Mouse (Mus musculus) T-helper 17 cell (primary cell): ENCODE measurements around the gene Mob3b.

Experiments
- in situ Hi-C, 2 experiments: fragments of 300-600 bp; cut with MboI, MseI; formaldehyde crosslinking; loops; 1 replicate in 1 of 2; 2 replicates in 1 of 2; pipeline ENCODE4 v1.15.1; 2025; ENCODE audit warnings: high pct_unique_total_duplicates in 2 of 2

Gene Mob3b

DNA sequence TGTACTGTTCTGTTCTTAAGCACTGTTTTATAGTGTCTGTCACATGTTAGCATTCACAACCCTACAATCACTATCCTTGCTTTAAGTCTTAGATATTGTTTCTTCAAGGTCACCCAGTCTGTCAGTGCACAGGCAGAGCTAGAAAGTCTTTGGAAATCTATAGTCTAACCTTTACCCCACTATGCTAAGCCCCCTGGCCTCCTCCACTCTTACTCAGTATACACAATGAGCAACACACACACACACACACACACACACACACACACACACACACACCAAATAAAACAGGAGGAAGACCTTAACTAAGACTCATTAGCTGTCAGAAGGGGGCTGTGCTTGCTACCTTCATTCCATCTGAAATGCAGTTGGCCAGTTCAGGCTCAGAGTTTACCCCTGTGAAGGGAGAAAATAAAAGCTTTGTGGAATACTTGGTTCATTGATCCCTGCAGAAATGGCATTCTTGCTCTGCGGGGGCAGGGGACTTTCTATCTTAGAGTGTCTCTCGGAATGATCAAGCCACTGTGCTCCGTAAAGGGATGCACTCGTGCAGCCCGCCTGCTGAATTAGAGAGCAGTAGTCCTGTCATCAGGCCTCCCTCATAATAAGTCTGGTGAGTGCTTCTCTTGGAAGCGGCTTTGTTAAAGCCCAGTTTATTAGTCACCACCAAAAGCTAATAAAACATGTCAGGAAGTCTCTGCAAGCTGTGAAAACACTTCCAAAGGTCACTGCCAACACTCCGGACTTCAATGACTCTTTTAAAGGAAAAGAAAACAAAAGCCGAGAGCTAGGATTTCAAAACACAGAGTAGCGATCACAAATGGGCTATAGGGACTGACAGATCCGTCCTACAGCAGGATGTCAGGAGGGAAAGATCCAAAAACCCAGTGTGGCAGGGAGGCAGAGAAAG, 144.6 kb downstream of the Mob3b start:
- in situ Hi-C loops, result no loop called here

GRCm38 (mm10) chr4:35006541-35007260, 150.6 kb downstream of the Mob3b start:
- in situ Hi-C loops, result loop anchor here in 1 of 2 experiments (5.0 kb wide), 2 partner anchors 61 to 126 kb away; no protein-coding TSS in a partner anchor

GRCm38 (mm10) chr4:35006056-35006455, 151.2 kb downstream of the Mob3b start:
- in situ Hi-C loops, result loop anchor here in 1 of 2 experiments (5.0 kb wide), 2 partner anchors 61 to 126 kb away; no protein-coding TSS in a partner anchor

DNA sequence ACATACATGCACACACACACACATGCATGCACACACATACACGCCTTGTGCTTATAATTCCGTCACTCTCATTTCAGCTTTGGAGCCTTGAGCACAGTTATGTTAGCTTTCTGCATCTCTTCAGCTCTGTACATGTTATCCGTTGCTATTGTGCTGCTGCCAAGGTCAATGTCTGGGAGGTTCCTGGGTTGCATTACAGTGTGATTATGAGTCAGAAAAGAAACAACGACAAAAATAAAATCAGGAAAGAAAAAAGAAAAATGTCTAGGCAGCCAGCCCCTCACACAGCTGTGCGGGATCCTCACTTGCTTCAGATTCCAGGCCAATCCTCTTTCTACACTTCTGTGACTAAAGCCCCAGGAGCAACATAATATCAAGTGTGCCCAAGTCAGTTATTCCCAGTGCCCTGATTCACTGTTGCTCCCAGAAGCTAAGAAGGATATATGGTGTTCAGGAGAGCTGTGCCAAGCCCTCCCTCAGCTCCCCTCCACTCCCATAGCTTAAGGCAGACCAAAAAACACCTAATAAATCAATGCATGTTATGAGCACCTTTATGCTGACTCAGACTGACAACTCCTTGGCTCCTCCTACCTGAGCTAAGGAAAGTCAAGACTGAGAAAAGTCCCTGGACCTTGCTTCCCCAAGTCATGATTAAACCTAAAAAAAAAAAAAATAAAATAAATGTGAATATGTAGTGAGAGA, 152.1 kb downstream of the Mob3b start:
- in situ Hi-C loops, result loop anchor here in 1 of 2 experiments (5.0 kb wide), 2 partner anchors 62 to 127 kb away; no protein-coding TSS in a partner anchor

DNA sequence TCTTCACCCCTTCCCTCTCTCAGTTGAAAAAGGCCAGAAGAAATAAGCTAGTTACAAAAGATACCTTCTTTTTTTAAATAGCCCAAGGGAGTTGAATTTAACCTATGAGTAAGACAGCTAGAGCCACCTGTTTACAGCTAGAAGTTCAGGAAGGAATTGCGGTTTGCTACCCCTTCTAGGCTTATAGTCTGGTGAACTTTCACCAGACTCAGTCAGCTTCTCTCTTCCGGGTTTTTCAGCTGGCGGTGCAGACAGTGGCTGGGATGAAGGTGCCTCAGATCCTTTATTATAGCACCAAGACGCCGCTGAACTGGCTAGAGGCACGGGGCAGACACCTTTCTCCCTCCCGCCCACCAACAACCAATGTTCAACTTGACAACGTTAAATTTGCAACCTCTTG, 152.8 kb downstream of the Mob3b start:
- in situ Hi-C loops, result no loop called here

DNA sequence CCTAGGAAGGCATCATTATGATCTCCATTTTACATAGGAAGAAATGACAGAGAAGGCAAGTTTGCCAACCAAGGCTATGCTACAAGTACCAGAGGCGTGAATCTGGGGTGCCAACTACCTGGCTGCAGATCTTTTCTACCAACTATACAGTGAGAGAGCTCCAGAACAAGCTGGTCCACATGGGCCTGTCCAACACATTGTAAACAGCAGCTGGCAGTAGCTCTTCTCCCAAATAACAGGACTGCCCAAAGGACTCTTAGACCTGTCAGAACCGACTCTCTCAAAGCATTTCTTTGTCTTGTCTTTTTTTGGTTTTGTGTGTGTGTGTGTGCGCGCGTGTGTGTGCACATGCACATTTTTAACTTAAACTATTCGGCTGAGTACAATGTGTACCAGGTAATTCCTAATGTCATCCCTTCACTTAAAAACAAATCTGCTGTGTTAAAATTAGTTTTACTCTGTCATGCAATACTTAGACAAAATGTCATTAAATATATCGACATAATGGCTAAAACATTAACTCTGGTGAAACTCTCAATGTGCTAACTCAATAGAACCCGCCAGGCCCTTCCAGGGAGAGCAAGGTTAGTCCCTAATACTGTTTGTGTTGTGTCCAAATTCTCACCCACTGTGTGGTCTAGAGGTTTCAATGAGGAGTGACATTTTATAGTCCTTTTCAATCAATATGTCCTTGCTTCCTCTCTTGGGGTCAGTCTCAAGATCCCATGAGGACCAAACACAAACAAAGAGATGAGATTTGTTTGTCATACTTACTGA, 153.5 kb downstream of the Mob3b start:
- in situ Hi-C loops, result no loop called here

GRCm38 (mm10) chr4:34996616-34997015, 160.7 kb downstream of the Mob3b start:
- in situ Hi-C loops, result loop anchor here in 1 of 2 experiments (10.0 kb wide), 1 partner anchor 122 kb away; no protein-coding TSS in a partner anchor

GRCm38 (mm10) chr4:34993639-34993975, 163.7 kb downstream of the Mob3b start:
- in situ Hi-C loops, result loop anchor here in 1 of 2 experiments (10.0 kb wide), 1 partner anchor 119 kb away; no protein-coding TSS in a partner anchor

- in situ Hi-C loops, result loop anchor here in 1 of 2 experiments (10.0 kb wide), 1 partner anchor 118 kb away; no protein-coding TSS in a partner anchor
These were observed 164.2 kb downstream of the Mob3b start for GRCm38 (mm10) chr4:34992866-34993638.

DNA sequence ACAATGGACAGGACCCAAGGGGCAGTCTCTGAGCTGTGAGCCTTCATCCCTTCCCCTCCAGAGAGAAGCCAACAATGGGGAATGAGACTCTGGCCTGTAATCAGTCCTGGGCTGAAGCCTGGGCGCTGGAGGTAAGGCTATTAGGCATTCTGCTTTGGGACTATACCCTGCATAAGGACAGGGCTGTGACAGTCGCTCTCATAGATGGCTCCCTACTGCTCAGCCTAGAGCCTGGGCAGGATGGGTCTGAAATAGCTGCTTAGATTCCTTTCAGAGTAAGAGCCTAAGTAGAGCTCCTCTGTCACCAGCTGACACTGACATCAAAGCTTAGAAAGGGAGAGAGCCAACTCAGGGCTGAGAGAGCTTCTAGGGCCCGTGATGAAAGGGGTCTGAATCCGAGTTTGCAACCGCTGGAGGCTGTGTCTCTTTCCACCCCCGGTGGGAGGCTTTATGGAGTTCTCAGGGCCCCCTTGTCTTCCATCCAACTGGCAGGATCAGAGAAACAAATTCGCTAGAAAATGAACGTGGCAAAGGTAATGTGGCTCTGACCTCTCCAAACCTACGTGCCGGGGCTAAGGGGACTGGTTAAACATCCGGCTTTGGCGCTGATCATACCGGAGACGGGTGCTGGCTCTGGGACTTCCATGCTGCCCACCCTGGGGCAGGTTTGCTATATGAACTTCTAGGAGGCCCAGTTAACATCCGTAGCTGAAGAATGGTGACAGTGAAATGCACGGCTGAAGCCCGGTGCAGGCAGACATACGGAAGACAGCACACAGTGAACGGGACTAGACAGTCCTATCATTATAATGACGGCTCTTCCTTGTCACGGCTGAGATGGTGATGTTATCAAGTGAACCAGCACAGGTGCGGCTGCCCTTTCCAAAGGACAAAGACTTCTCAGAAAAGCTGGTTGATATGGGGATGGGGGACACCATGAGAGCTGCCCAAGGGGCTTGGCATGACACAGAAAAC, 165.1 kb downstream of the Mob3b start:
- in situ Hi-C loops, result loop anchor here in 1 of 2 experiments (10.0 kb wide), 1 partner anchor 117 kb away; no protein-coding TSS in a partner anchor

- in situ Hi-C loops, result loop anchor here in 1 of 2 experiments (10.0 kb wide), 1 partner anchor 116 kb away; no protein-coding TSS in a partner anchor
These were observed 166.2 kb downstream of the Mob3b start for GRCm38 (mm10) chr4:34991116-34991515.

GRCm38 (mm10) chr4:34990659-34991058, 166.6 kb downstream of the Mob3b start:
- in situ Hi-C loops, result loop anchor here in 1 of 2 experiments (10.0 kb wide), 1 partner anchor 116 kb away; no protein-coding TSS in a partner anchor

DNA sequence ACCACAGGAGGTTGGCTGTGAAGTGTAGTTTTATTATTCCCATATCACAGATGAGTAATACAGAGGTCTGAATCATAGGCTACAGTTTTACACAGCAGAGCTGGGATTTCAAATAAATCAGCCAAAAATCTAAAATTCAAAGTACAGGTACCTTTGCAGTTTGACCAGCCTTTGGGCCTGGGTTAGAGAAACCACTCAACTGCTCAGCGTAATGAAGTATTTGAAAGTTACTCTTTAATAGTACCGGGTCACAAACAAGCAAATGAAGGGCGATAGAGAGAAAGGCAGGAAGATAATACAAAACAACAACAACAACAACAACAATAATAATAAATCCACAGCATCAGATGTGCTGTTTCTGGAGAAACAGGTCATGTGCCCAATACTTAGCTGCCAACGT, 169.7 kb downstream of the Mob3b start:
- in situ Hi-C loops, result no loop called here

DNA sequence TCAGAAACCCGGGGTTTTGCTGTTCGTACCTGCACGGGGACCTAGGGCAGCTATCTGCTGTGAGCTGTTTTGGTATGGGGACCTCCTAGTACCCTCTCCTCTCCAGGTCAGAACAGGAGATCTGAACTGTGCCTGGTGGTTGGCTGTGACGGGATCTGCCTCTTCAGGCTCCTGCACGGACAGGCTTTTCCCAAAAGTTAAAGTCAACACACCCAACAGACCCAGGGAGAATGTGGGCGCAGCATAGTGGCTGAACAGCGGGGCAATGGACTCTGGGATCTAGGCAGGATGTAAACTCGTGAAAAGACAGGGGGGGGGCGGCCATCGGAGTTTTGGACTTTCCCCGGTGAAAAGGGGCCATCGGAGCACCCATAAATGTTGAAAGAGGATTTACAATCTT, 170.2 kb downstream of the Mob3b start:
- in situ Hi-C loops, result no loop called here

DNA sequence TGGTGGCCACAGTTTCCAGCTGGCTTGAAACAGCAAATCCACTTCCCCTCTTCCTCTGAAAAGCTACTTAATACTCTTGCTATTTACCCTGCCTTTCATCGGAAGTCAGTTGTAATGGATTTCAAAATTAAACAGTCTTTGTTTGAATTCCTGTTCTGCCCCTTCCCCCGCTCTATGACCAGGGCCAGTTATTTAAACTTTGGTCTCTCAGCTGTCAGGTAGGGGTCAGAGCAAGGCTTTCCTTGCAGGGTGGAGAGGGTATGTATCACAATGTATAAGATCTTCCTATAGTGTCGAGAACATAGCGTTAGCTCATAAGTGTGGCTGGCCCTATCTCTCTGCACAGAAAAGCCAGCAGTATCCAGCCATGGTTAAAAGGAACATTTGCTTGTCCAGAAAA, 170.6 kb downstream of the Mob3b start:
- in situ Hi-C loops, result no loop called here

- in situ Hi-C loops, result no loop called here
These were observed 172.9 kb downstream of the Mob3b start for GRCm38 (mm10) chr4:34984377-34984776.

GRCm38 (mm10) chr4:34983511-34983910, 173.8 kb downstream of the Mob3b start:
- in situ Hi-C loops, result no loop called here
